Mouse (Mus musculus) heart, embryonic 14.5 days (tissue): ENCODE measurements around the gene Hoxc10. TPM values are rescaled to one million over a fixed set of nuclear protein-coding genes. Genes with fewer than 3 reads are reported as not detected.

Experiments
- ATAC-seq: fragments of 200-750 bp; cut with Nextera tagmentation; 2 replicates; pipeline ENCODE4 v1.8.0; 2017; ENCODE audit warnings: low read depth, moderate TSS enrichment; ENCODE audit not compliant: insufficient number of reproducible peaks, insufficient read depth, low FRiP score
- H3K27ac ChIP-seq, 2 experiments: fragments of 200-500 bp in 1 of 2; fragments of 300-500 bp in 1 of 2; sonication (generic) in 1 of 2; replicated peaks in 1 of 2; 2 replicates each; pipeline ENCODE4 v1.5.1; 2012 to 2014; ENCODE audit warnings: low read depth in 2 of 2, low read length in 2 of 2, control low read depth in 1 of 2, mild to moderate bottlenecking in 1 of 2, mixed read lengths in 1 of 2; ENCODE audit not compliant: control insufficient read depth in 1 of 2, insufficient read depth in 1 of 2
- H3K27me3 ChIP-seq: fragments of 300-500 bp; sonication (generic); 2 replicates; pipeline ENCODE4 v1.6.1; 2014; ENCODE audit warnings: mild to moderate bottlenecking, low read length, control low read depth; ENCODE audit not compliant: control insufficient read depth, insufficient read depth
- H3K36me3 ChIP-seq: fragments of 300-500 bp; sonication (generic); 2 replicates; pipeline ENCODE4 v1.6.1; 2014; ENCODE audit warnings: mild to moderate bottlenecking, control low read depth, low read length, mixed read lengths; ENCODE audit not compliant: control insufficient read depth, insufficient read depth
- H3K4me1 ChIP-seq, 2 experiments: fragments of 200-500 bp in 1 of 2; fragments of 300-500 bp in 1 of 2; sonication (generic) in 1 of 2; 2 replicates each; pipeline ENCODE4 v1.6.1; 2012 to 2014; ENCODE audit warnings: low read length in 2 of 2, control low read depth in 1 of 2, mixed read lengths in 1 of 2; ENCODE audit not compliant: control insufficient read depth in 2 of 2, insufficient read depth in 2 of 2
- H3K4me2 ChIP-seq: fragments of 300-500 bp; sonication (generic); 2 replicates; pipeline ENCODE4 v1.6.1; 2014; ENCODE audit warnings: mild to moderate bottlenecking, low read length
- H3K4me3 ChIP-seq, 2 experiments: fragments of 200-500 bp in 1 of 2; fragments of 300-500 bp in 1 of 2; sonication (generic) in 1 of 2; 2 replicates each; pipeline ENCODE4 v1.5.1; 2012 to 2014; ENCODE audit warnings: low read length in 2 of 2, mild to moderate bottlenecking in 2 of 2, control low read depth in 1 of 2, low read depth in 1 of 2, moderate library complexity in 1 of 2; ENCODE audit not compliant: control insufficient read depth in 1 of 2, insufficient read depth in 1 of 2
- H3K9ac ChIP-seq: fragments of 300-500 bp; sonication (generic); 2 replicates; pipeline ENCODE4 v1.6.1; 2014; ENCODE audit warnings: mild to moderate bottlenecking, low read length
- H3K9me3 ChIP-seq: fragments of 300-500 bp; sonication (generic); 2 replicates; pipeline ENCODE4 v1.6.1; 2016; ENCODE audit warnings: low read length, control low read depth; ENCODE audit not compliant: control insufficient read depth
- WGBS: fragments of 180-500 bp; shearing (Covaris S2); extraction: QIAGEN DNeasy Blood & Tissue Kit; methylation state at CpG from one replicate; pipeline ENCODE4 v1.1.7; 2014; 5-methylcytosine and 5-hydroxymethylcytosine counted together
- polyA plus RNA-seq: library from polyadenylated mRNA; unstranded; fragments of >200 nt; fragmentation: Nextera tagmentation; extraction: Ambion mirVana; gene quantifications from 2 replicates; pipeline ENCODE4 v1.2.1, GENCODE M21; 2014

Gene Hoxc10
- polyA plus RNA-seq, 1 experiment from 2014 or later = not detected

DNA sequence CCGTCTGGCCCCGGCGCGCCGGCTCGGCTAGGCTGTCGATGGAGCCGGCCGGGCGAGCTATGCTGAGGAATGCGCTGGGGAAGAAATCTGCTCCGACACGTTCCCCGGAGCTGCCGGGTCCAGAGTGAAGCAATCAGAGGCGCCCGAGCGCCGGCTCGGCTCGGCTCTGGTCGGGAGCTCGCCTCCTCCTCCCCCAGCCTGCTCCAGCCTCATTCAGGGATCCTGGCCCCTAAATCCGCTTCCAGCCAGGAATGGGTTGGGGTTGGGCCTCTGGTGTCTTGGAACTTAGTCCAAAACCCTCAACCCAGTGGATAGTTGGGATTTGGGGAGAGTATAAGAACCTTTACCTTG lies 44.6 kb upstream of the Hoxc10 start:
- peak overlapping the region in 1 of 2 experiments; percentile 24; a peak in 1 of 4 replicates for H3K4me3 ChIP-seq
- no peak overlapping the region for H3K4me2 ChIP-seq
- no peaks in the 10 kb centered on the region for H3K36me3 ChIP-seq
- peaks cover 3 to 7% of the 10 kb centered on the region in 2 experiments; a peak in 2 of 4 replicates for H3K4me1 ChIP-seq
- WGBS = under 1% methylated on average over 24 of the region's 24 CpGs
- H3K27ac ChIP-seq = no peak overlapping the region
- no peaks in the 10 kb centered on the region for H3K9me3 ChIP-seq
- H3K27me3 ChIP-seq = peaks cover 100% of the 10 kb centered on the region
- no peak for ATAC-seq
- H3K9ac ChIP-seq = no peak overlapping the region

DNA sequence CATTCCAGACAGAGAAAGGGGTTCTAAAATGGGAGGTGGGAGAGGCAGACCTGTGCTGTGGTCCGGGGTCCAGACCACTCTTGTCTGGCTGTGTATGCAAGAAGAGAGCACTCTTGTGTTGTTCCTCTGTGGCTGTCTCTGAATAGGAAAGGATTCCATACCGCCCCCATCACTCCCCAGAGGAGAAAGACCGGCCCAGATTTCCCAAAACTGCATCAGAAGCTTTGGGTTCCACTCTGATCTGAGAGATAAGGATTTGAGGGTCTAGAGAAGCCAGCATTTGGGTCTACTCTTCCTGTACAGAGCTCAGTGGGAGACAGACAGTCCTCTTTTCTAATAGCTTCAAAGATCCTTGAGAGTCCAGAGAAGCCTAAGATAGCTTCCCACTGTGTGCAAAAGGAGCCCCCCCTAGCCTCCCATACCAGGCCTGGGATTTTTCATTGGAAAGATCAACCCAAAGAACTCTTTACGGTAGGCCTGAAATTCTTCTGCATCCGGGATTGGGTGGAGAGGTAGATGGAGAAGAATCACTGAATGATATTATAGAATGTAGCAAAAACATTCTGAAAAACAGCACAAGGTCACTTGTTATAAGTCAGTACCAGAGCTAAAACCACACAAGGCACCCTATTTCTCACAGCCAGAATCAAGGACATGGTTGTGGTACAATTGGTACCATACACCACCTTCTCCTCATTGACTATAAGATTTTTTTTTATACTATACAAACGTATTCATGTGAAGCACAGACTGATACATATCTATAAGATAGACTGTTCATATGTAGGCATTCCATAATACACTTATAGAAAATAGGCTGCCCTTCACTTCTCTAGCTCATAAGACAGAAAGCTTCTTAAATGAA lies 43.7 kb upstream of the Hoxc10 start:
- ATAC-seq = no peak
- H3K4me2 ChIP-seq = no peak overlapping the region
- H3K36me3 ChIP-seq = no peaks in the 10 kb centered on the region
- peaks cover 100% of the 10 kb centered on the region for H3K27me3 ChIP-seq
- peaks cover 3 to 7% of the 10 kb centered on the region in 2 experiments; a peak in 2 of 4 replicates for H3K4me1 ChIP-seq
- WGBS = 15% methylated on average over 6 of the region's 6 CpGs
- no peaks in the 10 kb centered on the region for H3K9me3 ChIP-seq
- no peak overlapping the region for H3K4me3 ChIP-seq
- H3K27ac ChIP-seq = no peak overlapping the region
- no peak overlapping the region for H3K9ac ChIP-seq

GRCm38 (mm10) chr15:102927032-102927645 lies 39.5 kb upstream of the Hoxc10 start:
- WGBS = 2% methylated on average over 40 of the region's 40 CpGs
- Histone ChIP-seq H3K9ac (no peak overlapping the region), H3K36me3 (no peaks in the 10 kb centered on the region), H3K4me3 (no peak overlapping the region), H3K27ac (no peak overlapping the region), H3K4me2 (no peak overlapping the region), H3K9me3 (no peaks in the 10 kb centered on the region), H3K27me3 (peaks cover 100% of the 10 kb centered on the region), H3K4me1 (no peaks in the 10 kb centered on the region)
- no peak for ATAC-seq

GRCm38 (mm10) chr15:102931706-102932358 lies 34.8 kb upstream of the Hoxc10 start:
- no peak for ATAC-seq
- Histone ChIP-seq H3K36me3 (no peaks in the 10 kb centered on the region), H3K9me3 (no peaks in the 10 kb centered on the region), H3K9ac (no peak overlapping the region), H3K4me2 (no peak overlapping the region), H3K4me1 (peaks cover 0 to 4% of the 10 kb centered on the region in 2 experiments; a peak in 1 of 4 replicates), H3K4me3 (no peak overlapping the region), H3K27me3 (peaks cover 100% of the 10 kb centered on the region), H3K27ac (no peak overlapping the region)
- 0% methylated on average over 23 of the region's 23 CpGs for WGBS

- 4% methylated on average over 12 of the region's 12 CpGs for WGBS
- Histone ChIP-seq H3K4me2 (no peak overlapping the region), H3K27me3 (peaks cover 100% of the 10 kb centered on the region), H3K27ac (no peak overlapping the region), H3K36me3 (no peaks in the 10 kb centered on the region), H3K4me1 (peaks cover 0 to 4% of the 10 kb centered on the region in 2 experiments; a peak in 1 of 4 replicates), H3K9ac (no peak overlapping the region), H3K4me3 (no peak overlapping the region), H3K9me3 (no peaks in the 10 kb centered on the region)
- no peak for ATAC-seq
Measured at GRCm38 (mm10) chr15:102934438-102934837, 32.2 kb upstream of the Hoxc10 start.

DNA sequence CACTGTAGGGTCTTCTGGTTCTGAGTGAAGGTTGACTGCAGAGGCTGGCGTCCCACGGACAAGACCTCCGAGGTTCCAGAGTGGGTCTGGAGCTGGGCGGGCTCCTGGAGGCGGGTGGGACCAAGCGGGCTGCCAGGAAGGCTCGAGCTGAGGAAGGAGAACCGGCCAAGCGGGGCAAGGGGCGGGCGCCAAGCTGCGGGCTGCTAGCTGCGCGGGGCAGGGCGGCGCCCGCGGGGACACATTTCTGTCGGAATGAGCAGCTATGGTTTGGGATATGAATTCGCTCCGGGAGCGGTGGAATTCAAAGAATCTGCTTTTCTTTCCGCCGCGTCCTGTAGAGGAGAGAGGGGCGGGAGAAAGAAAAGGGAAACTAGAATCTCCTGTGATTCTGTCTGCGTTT lies 31.7 kb upstream of the Hoxc10 start:
- no peak overlapping the region for H3K27ac ChIP-seq
- H3K4me2 ChIP-seq = peak overlapping the region; percentile 32; the same call in 1 of the 2 replicates
- no peaks in the 10 kb centered on the region for H3K36me3 ChIP-seq
- H3K4me3 ChIP-seq = peak overlapping the region in 1 of 2 experiments; percentile 16; a peak in 2 of 4 replicates
- H3K27me3 ChIP-seq = peaks cover 100% of the 10 kb centered on the region
- ATAC-seq = no peak
- under 1% methylated on average over 26 of the region's 27 CpGs for WGBS
- H3K9me3 ChIP-seq = no peaks in the 10 kb centered on the region
- H3K9ac ChIP-seq = no peak overlapping the region
- peaks cover 0 to 4% of the 10 kb centered on the region in 2 experiments; a peak in 1 of 4 replicates for H3K4me1 ChIP-seq

DNA sequence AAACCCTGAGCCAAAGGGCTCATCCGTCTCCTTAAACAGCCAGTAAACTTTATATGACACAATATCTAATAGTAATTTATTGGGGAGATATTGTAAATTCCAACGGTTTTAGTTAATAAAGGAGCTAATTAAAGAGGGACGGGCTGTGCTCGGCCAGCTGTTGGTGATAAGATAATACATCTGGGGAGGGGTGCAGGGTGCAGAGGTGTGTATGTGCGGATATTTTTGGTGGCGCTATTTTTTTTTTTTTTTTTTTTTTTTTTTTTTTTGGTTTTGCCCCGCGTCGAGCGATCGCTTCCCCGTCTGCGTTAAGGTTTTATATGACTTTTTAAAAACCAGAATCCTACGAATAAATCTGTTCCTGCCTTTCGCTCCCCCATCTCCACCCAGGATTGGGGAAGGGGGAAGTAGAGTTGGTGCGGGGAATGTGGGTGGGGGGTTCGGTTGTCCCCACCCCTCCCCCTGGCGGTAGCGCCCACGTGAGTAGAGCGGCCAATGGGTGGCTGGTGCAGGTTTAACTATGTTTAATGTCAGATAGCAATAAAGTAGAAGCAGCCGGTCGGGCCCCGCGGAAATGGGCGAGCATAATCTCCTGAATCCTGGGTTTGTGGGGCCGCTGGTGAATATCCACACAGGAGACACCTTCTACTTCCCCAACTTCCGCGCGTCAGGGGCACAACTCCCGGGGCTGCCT lies 30.2 kb upstream of the Hoxc10 start, which contains the start of gene Hoxc12:
TSS of gene Hoxc12 (plus strand) at position 479 of the 694 bp plus-strand sequence.
- no peak within 1 kb of the TSS for H3K27ac ChIP-seq
- 2% methylated on average over 31 of the region's 31 CpGs for WGBS
- H3K4me2 ChIP-seq = no peak within 1 kb of the TSS
- no peaks in the 10 kb centered on the region for H3K36me3 ChIP-seq
- peaks cover 0 to 4% of the 10 kb centered on the region in 2 experiments; a peak in 1 of 4 replicates for H3K4me1 ChIP-seq
- H3K4me3 ChIP-seq = no peak within 1 kb of the TSS
- no peak within 1 kb of the TSS for H3K9ac ChIP-seq
- no peak for ATAC-seq
- peaks cover 100% of the 10 kb centered on the region for H3K27me3 ChIP-seq
- H3K9me3 ChIP-seq = no peaks in the 10 kb centered on the region
